Mouse (Mus musculus) small intestine, adult 2 months (tissue): Measurements from ENCODE around the gene Gnl3l.

Experiments
- CTCF ChIP-seq: fragments of 200-500 bp; IDR thresholded peaks from 2 replicates; pipeline ENCODE4 v1.5.1; 2012; ENCODE audit warnings: low read depth, mild to moderate bottlenecking, control low read depth, inconsistent platforms, low read length, moderate library complexity, mixed read lengths; ENCODE audit not compliant: insufficient replicate concordance, insufficient read length; ENCODE audit errors: extremely low read depth
- POLR2A ChIP-seq: fragments of 200-500 bp; IDR thresholded peaks from 2 replicates; pipeline ENCODE4 v1.6.1; 2012; ENCODE audit warnings: low read depth, mild to moderate bottlenecking, control low read depth, inconsistent platforms, low read length, moderate library complexity

DNA sequence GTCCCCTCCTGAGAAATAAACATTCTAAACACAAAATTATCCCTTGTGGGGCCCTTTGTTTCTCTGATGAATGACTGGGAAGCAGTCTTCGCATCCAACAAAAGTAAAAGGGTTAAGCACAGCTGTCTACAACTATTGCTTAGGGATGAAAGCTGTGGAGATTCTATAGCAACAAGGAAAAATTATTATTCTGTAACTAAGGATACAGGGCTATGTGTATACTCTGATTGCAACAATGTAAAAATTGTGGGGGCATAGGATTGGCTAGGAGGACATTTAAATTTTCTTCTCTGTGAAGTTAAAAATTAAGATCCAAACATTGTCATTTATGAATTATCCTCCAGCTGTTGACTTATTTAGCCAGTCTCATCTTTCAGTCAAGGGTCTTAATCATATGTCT, 61.1 kb downstream of the Gnl3l start:
- TF ChIP-seq CTCF: no peak
- no peak for TF ChIP-seq POLR2A
